Mouse (Mus musculus): ENCODE measurements around the gene Tac1.

- no peak for TF ChIP-seq POLR2A (IDR thresholded peaks at IDR 0.05; ENCODE audit: control insufficient read depth, extremely low read depth, insufficient read depth, low read length, poor library complexity)
- TF ChIP-seq CTCF (IDR thresholded peaks at IDR 0.05; ENCODE audit: borderline replicate concordance, control insufficient read depth, extremely low read depth, insufficient read depth, low read length, poor library complexity) = no peak
These were observed 16.5 kb downstream of the Tac1 start for GRCm38 (mm10) chr6:7571144-7571543.

Measured in thymus, adult 2 months (tissue).